Mouse (Mus musculus): ENCODE measurements around the gene Nfe2l2. TPM values are rescaled to one million over a fixed set of nuclear protein-coding genes. Genes with fewer than 3 reads are reported as not detected.

Gene Nfe2l2
- polyA plus RNA-seq (2015; fragmentation: Nextera tagmentation; extraction: Ambion mirVana): 42.8 and 43.7 TPM in 2 replicates

DNA sequence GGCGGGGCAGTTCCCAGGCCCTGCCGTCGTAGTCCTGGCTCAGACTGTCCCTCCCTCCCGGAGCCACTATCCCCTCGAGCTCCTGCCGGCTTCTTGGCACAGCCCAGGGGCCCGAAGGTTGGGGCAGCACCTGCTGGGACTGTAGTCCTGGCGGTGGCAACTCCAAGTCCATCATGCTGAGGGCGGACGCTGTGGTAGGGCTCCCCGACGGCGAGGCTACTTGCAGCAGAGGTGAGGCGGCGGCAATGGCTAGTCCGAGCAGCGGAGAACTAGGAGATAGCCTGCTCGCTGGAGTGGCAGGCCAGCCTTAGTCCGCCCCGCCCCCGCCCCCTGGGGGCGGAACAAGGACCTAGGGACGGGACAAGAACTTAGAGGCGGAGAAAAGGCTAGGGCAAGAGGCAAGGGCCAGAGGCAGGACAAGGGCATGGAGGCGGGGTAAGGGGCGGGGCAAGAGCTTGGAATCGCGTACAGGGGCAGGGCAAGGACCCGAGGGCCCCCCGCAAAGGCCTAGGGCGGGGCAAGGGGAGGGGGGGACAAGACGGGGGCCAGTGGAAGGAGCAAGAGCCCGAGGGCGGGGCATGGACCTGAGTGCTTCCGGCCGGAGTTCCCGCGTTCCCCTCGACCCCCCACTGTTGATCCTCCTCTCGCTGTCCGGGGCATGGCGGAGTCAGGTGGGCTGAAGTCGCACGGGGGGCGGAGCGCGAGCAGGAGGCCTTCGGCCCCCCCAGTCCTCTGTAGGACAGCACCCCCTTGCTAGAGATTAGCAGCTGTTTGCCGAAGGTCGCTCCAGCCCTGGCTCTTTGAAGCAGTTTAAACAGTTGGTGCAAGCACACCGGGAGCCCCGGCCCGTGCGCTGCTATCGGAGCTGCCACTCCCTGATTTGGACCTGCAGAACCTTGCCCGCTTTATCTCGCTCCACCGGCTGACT lies at the start of gene Nfe2l2:
Gene Nfe2l2 (minus strand): TSS at position 408 of the 928 bp plus-strand sequence.
- Histone ChIP-seq H3K4me2 (peak within 1 kb of the TSS; percentile 88), H3K4me1 (peaks cover 65% of the 10 kb centered on the region), H3K27ac (replicated peaks) (peak within 1 kb of the TSS; percentile 98), H3K4me3 (peak within 1 kb of the TSS; percentile 83), H3K36me3 (peaks cover 6% of the 10 kb centered on the region; the same call in 1 of the 2 replicates), H3K27me3 (replicated peaks) (no peaks in the 10 kb centered on the region), H3K9me3 (peaks cover 3% of the 10 kb centered on the region; the same call in 1 of the 2 replicates), H3K9ac (peak within 1 kb of the TSS; percentile 95)
- WGBS: under 1% methylated on average over 58 of the region's 58 CpGs
- ATAC-seq (ENCODE audit: extremely low read depth, insufficient number of reproducible peaks, low FRiP score, low TSS enrichment): peak; percentile 90

DNA sequence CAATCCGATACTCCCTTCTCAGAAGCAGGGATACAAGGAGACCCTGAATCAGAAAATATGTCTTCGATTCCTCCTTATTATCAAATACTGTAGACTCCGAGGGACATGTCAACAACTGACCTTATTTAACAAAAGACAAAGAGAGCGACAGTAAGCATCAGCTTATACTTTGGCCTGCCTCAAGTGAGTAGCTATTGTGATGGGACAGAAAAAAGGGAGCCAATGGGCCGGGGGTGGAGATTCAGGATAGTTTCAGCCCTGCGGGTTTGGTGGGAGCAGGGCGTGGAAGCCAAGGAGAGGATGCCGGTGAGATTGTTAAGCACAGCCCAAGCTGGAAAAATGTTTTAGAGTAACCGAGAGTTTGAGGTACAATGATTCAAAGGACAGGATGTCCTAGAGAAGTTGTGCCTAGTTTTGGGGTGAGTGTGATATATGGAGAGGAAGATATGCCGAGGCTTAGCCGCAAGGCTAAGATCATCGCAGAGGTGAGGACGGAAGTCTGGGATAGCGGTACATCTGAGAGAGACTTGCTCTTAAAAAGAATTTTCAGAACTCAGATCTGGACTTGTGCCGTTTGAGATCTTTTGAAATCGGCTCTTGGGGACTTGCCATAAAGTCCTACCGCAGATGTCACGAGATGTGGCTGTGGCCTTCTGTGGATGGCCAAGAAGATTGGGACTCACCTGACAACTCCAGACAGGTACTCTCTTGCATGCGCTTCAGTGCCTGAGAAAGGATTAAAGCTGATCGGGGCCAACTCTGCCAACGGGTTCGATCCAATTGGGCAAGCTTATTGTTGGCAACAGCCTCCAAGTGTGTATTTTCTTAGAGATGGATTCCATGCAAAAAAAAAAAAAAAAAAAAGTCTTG lies 48.1 kb upstream of the Nfe2l2 start:
- Histone ChIP-seq H3K4me1 (peaks cover 9% of the 10 kb centered on the region), H3K27ac (replicated peaks) (no peak overlapping the region), H3K4me3 (no peak overlapping the region), H3K4me2 (no peak overlapping the region), H3K9me3 (no peaks in the 10 kb centered on the region), H3K9ac (no peak overlapping the region), H3K36me3 (no peaks in the 10 kb centered on the region), H3K27me3 (replicated peaks) (no peaks in the 10 kb centered on the region)
- no peak for ATAC-seq (ENCODE audit: extremely low read depth, insufficient number of reproducible peaks, low FRiP score, low TSS enrichment)
- 85% methylated on average over 22 of the region's 22 CpGs for WGBS

DNA sequence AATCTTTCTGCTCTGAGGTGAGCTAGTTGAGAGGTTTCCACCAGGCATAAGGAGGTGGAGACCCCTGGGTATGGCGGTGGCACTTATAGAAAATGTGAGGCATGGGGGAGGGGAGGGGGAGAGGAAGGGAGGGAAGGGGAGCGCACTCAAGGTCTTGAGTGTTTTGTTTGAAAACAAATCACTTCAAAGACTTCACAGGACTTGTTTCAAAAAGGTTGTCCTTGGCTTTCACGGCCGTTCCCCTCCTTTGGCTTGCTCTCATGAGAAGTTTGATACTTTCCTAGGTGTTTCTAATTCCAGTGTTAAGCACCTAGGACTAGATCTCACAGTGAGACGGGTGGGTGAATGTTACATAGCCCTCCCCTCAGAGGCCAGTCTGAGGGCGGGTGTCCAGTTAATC lies 47.5 kb upstream of the Nfe2l2 start:
- Histone ChIP-seq H3K27me3 (replicated peaks) (no peaks in the 10 kb centered on the region), H3K27ac (replicated peaks) (no peak overlapping the region), H3K9ac (no peak overlapping the region), H3K4me2 (no peak overlapping the region), H3K36me3 (no peaks in the 10 kb centered on the region), H3K9me3 (no peaks in the 10 kb centered on the region), H3K4me1 (peaks cover 3% of the 10 kb centered on the region; the same call in 1 of the 2 replicates), H3K4me3 (no peak overlapping the region)
- ATAC-seq (ENCODE audit: extremely low read depth, insufficient number of reproducible peaks, low FRiP score, low TSS enrichment): no peak
- 52% methylated on average over 6 of the region's 6 CpGs for WGBS

GRCm38 (mm10) chr2:75750869-75751268 lies 46.4 kb upstream of the Nfe2l2 start:
- H3K9me3 ChIP-seq: no peaks in the 10 kb centered on the region
- no peak overlapping the region for H3K4me3 ChIP-seq
- no peaks in the 10 kb centered on the region for H3K36me3 ChIP-seq
- ATAC-seq (ENCODE audit: extremely low read depth, insufficient number of reproducible peaks, low FRiP score, low TSS enrichment): no peak
- H3K9ac ChIP-seq: no peak overlapping the region
- H3K4me1 ChIP-seq: no peaks in the 10 kb centered on the region
- H3K27me3 ChIP-seq (replicated peaks): no peaks in the 10 kb centered on the region
- H3K27ac ChIP-seq (replicated peaks): no peak overlapping the region
- 85% methylated on average over 10 of the region's 10 CpGs for WGBS
- H3K4me2 ChIP-seq: no peak overlapping the region

- Histone ChIP-seq H3K9me3 (no peaks in the 10 kb centered on the region), H3K36me3 (no peaks in the 10 kb centered on the region), H3K9ac (no peak overlapping the region), H3K4me1 (no peaks in the 10 kb centered on the region), H3K27me3 (replicated peaks) (no peaks in the 10 kb centered on the region), H3K27ac (replicated peaks) (no peak overlapping the region), H3K4me3 (no peak overlapping the region), H3K4me2 (no peak overlapping the region)
- WGBS: 82% methylated on average over 2 of the region's 2 CpGs
- no peak for ATAC-seq (ENCODE audit: extremely low read depth, insufficient number of reproducible peaks, low FRiP score, low TSS enrichment)
Measured at GRCm38 (mm10) chr2:75750043-75750718, 45.7 kb upstream of the Nfe2l2 start.

- 89% methylated on average over 6 of the region's 6 CpGs for WGBS
- Histone ChIP-seq H3K27ac (replicated peaks) (no peak overlapping the region), H3K9me3 (no peaks in the 10 kb centered on the region)
Measured at GRCm38 (mm10) chr2:75748841-75749240, 44.4 kb upstream of the Nfe2l2 start.

GRCm38 (mm10) chr2:75737006-75737503 lies 32.6 kb upstream of the Nfe2l2 start:
- no peak overlapping the region for H3K4me3 ChIP-seq
- ATAC-seq (ENCODE audit: extremely low read depth, insufficient number of reproducible peaks, low FRiP score, low TSS enrichment): no peak
- no peak overlapping the region for H3K4me2 ChIP-seq
- no peaks in the 10 kb centered on the region for H3K9me3 ChIP-seq
- no peaks in the 10 kb centered on the region for H3K4me1 ChIP-seq
- H3K27ac ChIP-seq (replicated peaks): no peak overlapping the region
- no peak overlapping the region for H3K9ac ChIP-seq
- H3K27me3 ChIP-seq (replicated peaks): no peaks in the 10 kb centered on the region
- no peaks in the 10 kb centered on the region for H3K36me3 ChIP-seq
- WGBS: 43% methylated on average over 2 of the region's 2 CpGs

More at GRCm38 (mm10) chr2:75748841-75749240, 44.4 kb upstream of the Nfe2l2 start:
- Histone ChIP-seq H3K4me2 (no peak overlapping the region), H3K4me3 (no peak overlapping the region), H3K9ac (no peak overlapping the region), H3K36me3 (no peaks in the 10 kb centered on the region), H3K27me3 (replicated peaks) (no peaks in the 10 kb centered on the region), H3K4me1 (no peaks in the 10 kb centered on the region)
- ATAC-seq (ENCODE audit: extremely low read depth, insufficient number of reproducible peaks, low FRiP score, low TSS enrichment): no peak

DNA sequence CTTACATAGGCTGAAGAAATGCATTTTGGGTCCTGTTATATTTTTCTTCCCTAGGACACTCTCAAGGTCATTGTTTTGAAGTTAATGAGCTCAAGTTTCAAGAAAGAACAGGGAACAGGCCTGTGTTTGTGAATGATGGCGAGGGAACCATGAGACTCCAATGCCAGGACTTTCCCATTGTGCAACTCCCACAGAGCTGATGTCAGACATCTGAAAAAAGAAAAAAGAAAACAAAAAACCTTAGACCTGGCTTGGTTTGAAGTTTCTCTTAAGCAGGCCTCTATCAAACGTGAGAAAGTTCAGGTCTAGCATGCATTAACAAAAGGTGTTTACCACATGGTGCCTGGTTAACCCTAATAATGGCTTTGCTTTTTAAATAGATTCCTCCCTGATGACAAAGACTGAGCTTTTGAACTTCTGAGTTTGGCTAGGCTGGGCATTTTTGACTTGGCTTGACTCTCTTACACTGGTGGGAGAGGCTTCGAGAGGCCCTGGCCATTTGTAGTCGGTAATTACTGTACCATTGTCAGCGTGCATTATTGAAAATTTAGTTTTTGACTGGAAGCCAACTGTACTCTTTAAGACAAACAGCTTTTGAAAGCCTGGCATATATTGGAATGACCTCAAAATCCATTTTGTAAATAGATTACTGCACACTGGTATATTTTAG lies 29.9 kb upstream of the Nfe2l2 start:
- no peak overlapping the region for H3K4me2 ChIP-seq
- ATAC-seq (ENCODE audit: extremely low read depth, insufficient number of reproducible peaks, low FRiP score, low TSS enrichment): no peak
- no peak overlapping the region for H3K9ac ChIP-seq
- no peak overlapping the region for H3K4me3 ChIP-seq
- H3K4me1 ChIP-seq: peaks cover 18% of the 10 kb centered on the region
- H3K27me3 ChIP-seq (replicated peaks): no peaks in the 10 kb centered on the region
- H3K9me3 ChIP-seq: no peaks in the 10 kb centered on the region
- H3K27ac ChIP-seq (replicated peaks): no peak overlapping the region
- WGBS: 74% methylated on average over 5 of the region's 5 CpGs
- H3K36me3 ChIP-seq: no peaks in the 10 kb centered on the region

- WGBS: 80% methylated on average over 7 of the region's 7 CpGs
- H3K9me3 ChIP-seq: no peaks in the 10 kb centered on the region
- no peak overlapping the region for H3K27ac ChIP-seq (replicated peaks)
- H3K4me1 ChIP-seq: peaks cover 18% of the 10 kb centered on the region
- no peak overlapping the region for H3K9ac ChIP-seq
- H3K36me3 ChIP-seq: no peaks in the 10 kb centered on the region
- no peak for ATAC-seq (ENCODE audit: extremely low read depth, insufficient number of reproducible peaks, low FRiP score, low TSS enrichment)
- H3K4me3 ChIP-seq: no peak overlapping the region
- no peak overlapping the region for H3K4me2 ChIP-seq
- H3K27me3 ChIP-seq (replicated peaks): no peaks in the 10 kb centered on the region
Measured at GRCm38 (mm10) chr2:75733177-75733576, 28.7 kb upstream of the Nfe2l2 start.

GRCm38 (mm10) chr2:75731929-75732328 lies 27.5 kb upstream of the Nfe2l2 start:
- Histone ChIP-seq H3K36me3 (no peaks in the 10 kb centered on the region), H3K4me2 (no peak overlapping the region), H3K27me3 (replicated peaks) (no peaks in the 10 kb centered on the region), H3K27ac (replicated peaks) (no peak overlapping the region), H3K4me1 (peaks cover 18% of the 10 kb centered on the region), H3K4me3 (no peak overlapping the region), H3K9me3 (no peaks in the 10 kb centered on the region), H3K9ac (no peak overlapping the region)
- WGBS: 45% methylated on average over 2 of the region's 2 CpGs
- ATAC-seq (ENCODE audit: extremely low read depth, insufficient number of reproducible peaks, low FRiP score, low TSS enrichment): no peak
